Mouse (Mus musculus) neutrophil, adult 5-6 weeks (primary cell): ENCODE measurements at regions not wholly inside any gene's neighbourhood (a gene's known extent, or its start where the extent isn't known, plus 50 kb on each side); places are given as distances from the start of the nearest gene placed in this dataset.

Experiments used
- ATAC-seq: fragments of 151-379, 151-347 bp; 2 replicates; pipeline ENCODE4 v1.8.0; 2017; ENCODE audit warnings: mild to moderate bottlenecking, moderate TSS enrichment; ENCODE audit not compliant: insufficient number of reproducible peaks, poor library complexity, low FRiP score, severe bottlenecking; ENCODE audit errors: extremely low read depth

DNA sequence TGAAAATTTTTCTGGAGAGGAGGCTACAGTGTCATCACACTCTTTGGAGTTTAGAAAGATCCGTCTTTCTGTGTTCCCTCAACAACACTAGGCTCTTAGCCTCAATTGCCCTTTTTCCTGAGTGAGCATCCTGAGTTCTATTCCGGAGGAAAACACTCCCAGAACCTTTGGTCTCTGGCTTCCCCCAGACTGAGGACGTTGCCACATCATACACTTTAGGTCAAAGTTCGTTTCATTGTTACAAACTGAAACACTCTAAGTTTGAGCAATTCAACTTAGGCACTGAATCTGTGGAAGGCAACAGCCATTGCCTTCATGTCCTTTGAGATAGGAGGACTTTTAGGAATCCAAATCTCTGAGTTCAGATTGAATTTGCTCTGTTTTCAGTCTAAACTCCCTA is 85.0 kb downstream of the Arl4a start:
- no peak for ATAC-seq

DNA sequence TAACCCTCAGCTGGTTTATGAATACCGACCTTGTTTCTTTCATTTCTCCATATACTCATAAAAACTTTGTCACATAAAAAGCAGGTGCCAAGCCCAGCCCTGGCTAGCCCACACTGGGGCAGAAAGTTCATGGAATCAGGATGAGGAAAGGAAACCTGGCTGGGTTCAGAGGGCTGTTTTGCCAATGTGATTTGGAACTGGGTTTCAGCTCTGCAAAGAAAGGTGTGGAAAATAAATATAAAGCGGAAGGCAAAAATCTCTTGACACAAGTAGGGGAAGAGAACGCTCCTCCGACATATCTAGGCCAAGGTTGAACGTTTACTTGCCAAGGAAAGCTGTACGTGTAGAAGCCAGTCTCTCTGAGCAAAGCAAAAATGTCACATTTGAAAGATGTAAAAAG is 85.9 kb downstream of the Arl4a start:
- ATAC-seq: no peak

DNA sequence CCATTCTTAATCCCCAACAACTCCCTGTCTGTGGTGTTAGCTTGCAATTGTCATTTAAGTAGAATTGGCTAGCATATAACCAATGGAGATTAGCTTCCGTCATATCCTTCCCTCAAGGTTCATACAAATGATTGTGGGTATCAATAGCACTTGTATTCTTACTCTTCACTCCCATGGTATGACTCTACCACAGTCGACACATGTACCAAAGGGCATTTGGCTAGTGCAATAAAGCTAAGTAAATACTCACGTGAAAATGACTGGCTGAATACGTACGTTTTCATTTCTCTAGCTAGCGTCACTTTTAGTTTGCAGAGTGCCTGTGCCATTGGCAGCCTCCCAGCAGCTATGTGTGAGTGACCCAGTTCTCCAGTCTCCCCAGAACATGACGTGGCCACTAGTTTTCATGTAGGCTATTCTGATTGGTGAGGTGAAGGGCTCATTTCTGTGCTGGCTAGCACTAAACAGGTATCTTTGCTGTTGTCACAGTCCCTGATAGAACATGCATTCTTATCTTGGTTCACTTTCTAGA is 87.5 kb downstream of the Arl4a start:
- no peak for ATAC-seq

DNA sequence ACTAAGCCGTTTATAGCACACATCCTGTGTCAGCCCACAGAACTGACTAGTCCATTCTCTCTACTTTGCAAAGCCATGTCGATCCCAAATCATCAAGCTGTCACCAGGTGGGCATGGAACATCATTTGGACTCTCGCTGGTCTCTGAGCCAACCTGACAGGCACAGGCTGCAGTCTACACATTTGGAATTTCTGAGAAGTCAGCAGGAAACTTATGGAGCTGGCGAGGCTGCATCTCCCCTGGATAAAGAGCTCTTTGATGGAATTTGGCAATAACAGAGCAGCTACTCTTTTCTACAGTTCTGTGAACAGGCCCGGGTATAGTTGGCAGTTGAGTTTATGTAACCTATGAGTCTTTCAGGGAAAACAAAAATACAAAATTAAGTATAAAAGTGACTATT is 94.9 kb downstream of the Arl4a start:
- no peak for ATAC-seq

DNA sequence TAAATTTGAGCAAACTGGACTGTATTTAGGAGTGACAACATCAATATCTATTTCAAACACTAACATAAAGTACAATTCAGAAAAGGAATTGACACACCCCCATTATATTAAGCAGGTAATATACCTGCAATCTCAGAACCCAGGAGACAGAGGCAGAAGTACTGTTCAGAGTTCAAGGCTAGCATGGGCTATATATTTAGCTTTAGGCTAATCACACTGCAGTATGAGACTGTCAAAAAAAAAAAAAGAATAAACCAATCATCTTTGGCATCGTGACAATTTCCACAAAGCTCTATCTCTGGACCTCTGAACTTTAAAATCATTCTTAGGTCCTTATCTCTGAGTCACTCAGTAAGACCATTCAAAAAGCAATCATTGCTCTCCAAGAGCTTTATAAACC is 96.7 kb downstream of the Arl4a start:
- ATAC-seq: no peak

DNA sequence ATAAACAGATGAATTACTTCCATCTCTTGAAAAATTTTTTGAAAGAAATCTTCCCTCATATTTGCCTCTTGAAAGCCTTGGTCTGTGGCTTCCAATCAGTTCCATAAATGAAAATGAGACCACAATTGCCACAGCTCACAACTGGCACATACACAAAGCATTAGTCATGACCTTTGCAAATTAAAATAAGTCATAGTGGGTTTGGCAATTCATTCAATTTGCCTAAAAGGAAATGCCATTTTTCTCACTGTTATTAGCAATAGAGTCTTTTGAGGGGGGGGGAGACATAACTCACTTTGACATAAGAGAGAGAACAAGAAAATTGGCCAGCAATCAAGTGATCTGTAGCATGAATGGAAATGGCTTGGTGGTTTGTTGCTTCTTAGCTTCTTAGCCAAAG is 98.8 kb downstream of the Arl4a start:
- no peak for ATAC-seq

DNA sequence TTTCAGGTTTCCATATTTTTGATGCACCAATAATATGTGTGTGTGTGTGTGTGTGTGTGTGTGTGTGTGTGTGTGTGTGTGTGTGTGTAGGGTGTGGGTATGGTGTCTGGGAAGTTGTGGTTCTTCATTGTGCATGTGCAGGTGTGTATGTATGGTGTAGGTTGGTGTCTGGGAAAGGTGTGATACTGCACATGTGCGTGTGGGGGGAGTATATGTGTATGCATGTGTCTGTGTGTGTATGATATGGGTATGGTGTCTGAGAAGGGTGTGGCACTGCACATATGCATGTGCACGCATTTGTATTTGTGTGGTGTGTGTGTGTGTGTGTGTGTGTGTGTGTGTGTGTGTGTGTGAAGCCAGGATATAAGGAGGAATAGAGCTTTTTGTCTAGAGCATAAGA is 99.6 kb downstream of the Arl4a start:
- ATAC-seq: no peak

DNA sequence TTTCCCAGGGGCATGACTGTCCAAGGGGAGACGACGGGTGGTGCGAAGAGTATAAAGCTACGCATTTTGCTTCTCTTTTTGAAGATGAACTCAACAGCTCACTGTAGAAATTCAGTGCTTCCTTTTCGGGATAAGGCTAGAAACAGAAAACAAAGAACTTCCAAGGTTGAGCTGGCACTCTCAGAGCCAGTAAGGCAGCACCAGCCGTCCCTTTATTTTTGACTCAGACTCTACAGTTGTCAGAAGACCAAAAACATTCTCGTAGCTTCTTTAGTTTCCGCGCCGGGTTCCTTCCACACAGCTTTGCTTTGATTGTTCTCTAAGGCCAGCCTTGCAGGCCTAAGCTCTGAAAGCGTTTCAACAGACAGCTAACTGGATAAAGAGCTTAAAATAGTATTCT is 101.5 kb downstream of the Arl4a start:
- ATAC-seq: no peak

DNA sequence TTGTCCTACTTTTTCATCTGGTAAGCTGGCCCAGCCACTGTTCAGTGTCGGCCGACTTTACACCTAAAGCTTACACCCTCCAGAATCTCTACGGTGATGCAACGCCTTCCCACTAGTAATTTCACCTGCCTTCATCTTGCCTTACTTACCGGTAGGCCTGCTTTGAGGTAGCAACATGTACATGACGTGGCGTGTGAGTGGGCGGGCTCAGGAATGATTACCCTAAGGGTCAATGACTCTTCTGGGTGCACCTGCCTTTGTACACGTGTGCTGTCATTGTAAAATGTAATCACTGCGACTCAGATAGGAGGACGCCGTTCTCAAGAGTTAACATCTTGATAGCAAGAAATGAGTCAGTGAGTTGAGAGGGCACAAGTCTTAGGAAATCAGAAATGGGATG is 102.0 kb downstream of the Arl4a start:
- ATAC-seq: no peak

DNA sequence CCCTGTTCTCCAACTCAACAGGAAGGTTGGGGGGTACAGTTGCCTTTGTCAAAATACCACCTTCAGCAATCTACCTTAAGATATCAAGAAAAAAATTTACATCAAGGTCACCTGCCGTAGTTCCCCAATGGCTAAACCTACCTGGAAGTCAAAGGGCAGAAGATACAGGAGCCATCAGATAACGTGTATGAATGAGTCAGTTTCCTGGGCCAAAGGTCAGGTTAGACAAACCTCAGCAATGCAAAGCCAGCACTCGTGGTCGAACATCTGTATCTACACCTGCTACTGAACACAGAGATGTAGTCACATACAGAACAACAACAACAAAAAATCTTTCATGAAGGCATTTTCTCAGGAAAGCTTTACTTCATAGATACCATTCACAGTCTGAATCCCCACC is 102.9 kb downstream of the Arl4a start:
- no peak for ATAC-seq

DNA sequence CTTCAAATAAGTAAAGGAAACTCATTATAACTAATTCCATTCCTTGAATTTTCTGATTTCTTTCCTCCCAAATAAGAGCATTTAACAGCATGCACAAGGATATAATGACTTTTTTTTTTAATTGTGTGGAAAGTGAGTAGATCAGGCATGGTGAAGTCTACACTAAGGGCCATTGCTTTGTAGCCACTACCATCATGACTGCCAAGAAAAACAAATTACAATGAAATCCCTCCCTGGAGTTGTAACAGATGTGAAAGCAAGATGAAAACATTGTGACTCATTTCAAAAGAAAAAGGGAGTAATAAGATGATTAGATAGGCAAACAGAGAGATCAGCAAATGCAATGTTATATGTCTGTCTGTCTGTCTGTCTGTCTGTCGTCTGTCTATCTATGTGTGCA is 106.6 kb downstream of the Arl4a start:
- no peak for ATAC-seq

DNA sequence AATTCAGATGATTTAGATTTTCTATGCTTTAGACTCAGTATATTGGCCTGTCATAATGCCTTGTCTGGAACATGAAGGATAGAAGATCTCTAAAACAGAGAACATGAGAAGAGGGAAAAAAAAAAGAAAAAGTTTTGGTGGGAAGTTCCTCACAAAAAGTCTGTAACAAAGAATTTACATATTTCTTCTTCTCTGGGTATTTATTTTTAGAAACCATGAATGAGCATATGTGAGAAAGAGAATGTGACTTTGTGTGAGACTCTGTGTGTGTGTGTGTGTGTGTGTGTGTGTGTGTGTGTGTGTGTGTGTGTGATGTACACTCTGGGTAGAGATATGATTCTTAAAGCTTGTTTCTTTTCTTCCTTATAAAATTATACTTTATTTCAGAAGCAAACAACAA is 109.9 kb downstream of the Arl4a start:
- ATAC-seq: no peak

DNA sequence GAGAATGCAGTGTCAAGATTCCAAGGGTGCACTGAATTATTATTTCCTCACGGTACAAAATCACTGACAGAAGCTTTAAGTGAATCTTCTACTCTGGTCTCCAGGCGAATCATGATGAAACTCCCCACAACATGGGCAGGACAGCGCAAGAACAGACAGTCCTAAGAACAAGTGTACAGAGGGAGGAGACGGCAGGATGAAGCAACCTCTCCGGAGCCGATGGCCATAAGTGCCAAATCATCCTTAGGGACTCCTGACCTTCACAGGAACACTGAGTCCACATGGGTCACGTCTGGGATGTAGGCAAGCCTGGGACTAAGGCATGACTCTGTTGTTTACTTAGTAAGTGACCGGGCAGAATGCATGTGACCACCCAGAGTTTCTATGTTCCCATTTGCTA is 110.8 kb downstream of the Arl4a start:
- no peak for ATAC-seq

DNA sequence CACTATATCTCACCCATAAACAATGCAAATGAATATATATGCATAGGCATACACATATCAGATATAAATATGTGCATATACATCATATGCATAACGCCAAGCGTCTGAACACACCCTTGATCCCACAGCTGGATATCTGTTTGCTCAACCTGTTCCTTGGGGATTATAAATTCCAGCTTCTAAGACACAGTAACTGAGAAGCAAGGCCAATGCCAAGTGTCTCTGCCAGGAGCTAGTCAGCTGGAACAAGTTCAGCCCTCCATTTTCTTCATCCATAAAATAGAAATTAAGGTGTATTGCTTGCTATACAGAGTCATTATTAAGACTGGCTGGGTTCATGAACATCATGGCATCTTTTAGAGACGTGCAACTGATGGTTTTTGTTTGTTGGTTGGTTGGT is 116.3 kb downstream of the Arl4a start:
- ATAC-seq: no peak

DNA sequence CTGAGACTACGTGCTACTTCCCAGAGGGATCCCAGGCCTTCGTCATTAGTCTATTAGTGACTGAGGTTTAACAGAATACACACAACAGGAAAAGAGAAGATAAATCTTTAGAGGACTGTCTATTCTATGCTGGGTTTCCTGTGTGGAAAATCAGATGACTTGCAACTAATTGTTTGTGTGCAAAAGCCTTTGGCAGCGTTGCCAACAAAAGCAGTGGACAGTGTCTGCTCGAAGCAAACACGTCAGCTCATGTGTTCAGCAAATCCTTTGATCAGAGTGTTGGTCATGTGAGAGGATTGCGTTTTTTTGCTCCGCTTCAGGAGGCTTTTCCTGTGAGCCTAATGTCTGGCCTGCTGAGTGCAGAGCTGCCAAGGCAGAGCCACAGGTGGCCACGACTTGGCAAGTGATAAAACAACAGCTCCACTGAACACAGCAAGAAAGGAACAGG is 117.3 kb downstream of the Arl4a start:
- ATAC-seq: no peak

DNA sequence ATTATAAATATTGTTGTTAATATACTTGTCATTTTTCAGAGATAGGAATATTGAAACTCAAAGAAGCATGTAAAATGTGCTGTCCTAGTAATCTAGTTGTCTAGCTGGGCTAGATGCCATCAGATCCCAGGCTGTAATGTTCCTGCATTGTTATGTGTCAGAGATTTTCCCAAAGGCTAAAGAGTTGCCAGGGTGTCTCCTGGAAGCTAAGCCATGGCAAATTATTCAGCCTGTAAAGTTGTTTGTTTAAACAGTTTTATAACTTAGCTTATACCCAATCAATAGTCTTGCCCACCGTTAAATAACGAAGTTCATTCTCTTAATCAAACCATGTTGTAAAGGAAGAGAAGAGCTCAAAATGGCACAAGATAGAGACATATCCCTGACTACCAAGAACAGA is 117.9 kb downstream of the Arl4a start:
- ATAC-seq: no peak

DNA sequence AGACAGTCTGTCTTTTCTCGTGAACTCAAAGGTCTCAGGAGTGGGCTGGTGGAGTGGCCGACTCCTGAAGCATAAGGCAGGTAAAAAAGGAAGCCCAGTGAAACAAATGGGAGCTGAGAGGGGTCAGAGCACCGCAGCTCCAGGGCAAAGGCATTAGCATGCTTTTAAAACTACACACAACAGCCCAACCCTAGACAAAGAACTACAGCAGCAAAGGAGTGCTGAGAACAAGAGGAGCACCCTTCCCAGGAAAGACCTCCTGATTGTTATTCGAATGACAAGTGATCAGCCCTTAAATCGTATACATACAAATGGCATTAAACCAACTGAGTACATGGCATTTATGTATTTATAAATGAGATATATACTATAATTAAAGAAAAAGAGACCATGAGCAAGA is 149.3 kb downstream of the Arl4a start:
- no peak for ATAC-seq

DNA sequence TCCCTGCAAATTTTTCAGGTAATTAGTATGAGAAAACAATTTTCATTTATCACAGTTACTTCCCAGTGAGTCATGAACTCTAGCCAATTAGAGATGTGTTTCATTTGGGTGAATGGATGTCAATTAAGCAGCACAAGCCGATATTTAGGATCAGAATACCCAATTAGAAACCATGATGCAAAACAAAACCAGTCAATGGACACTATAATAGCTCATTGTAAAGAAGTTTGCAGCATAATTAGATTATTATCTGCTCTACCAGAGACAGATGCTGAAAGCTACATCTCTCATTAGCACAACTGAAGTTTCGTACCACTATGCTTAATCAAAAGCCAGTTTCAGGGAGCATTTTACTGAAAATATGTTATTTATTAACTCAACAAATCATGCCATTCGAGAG is 152.5 kb downstream of the Arl4a start:
- ATAC-seq: no peak

DNA sequence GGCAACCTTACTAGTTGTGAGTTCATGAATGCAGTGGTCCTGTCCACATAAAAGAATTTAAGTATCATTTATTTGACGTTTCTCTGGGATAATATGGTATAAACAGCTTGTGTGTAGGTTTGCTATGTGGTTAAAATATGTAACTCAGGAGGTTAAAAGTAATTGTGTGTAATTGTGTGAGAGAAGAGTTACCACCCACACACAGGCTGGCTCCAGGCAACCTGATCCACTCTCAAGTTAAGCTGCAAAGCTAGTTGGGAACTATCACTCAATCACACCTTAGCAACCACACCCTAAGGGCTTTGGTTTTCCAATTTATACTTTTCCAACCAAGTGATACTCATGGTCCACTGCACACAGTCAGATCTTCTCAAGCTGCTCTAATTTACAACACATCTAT is 157.5 kb downstream of the Arl4a start:
- no peak for ATAC-seq

DNA sequence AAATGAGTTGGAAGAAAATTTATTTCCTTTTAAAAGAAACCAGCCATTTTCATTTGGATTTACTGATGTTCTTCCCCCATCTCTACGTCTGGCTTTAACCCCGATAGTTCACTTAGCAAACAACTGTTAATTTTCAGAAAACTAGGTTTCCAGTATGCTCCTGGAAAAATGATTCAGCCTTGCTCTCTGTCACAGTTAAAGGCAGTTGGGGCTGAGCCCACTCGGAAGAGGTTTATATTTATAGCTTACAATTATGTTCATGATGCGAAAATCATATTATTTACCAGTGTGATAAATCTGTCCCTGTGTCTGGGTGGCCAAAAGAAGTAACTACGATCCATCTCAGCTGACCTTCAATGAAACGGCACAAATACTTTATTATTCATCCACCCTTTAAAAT is 163.9 kb downstream of the Arl4a start:
- no peak for ATAC-seq

DNA sequence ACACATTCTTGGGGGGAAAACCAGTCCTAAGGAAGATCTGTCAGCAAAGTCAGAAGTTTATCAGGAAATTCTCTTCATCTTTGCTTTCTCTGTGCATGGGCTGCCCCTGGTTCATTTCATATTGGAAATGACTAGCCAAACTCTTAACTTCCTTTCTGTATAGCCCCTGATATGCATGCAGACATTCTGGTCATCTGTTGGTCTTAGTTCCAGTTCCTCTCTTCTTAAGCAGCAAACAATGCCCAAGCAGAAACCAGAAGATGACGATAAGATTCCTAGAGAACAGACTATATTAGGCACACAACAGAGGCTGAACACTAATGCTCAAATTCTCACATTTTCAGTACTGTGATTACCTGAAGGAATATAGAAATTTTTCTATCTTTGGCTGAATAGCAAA is 176.0 kb downstream of the Arl4a start:
- no peak for ATAC-seq

DNA sequence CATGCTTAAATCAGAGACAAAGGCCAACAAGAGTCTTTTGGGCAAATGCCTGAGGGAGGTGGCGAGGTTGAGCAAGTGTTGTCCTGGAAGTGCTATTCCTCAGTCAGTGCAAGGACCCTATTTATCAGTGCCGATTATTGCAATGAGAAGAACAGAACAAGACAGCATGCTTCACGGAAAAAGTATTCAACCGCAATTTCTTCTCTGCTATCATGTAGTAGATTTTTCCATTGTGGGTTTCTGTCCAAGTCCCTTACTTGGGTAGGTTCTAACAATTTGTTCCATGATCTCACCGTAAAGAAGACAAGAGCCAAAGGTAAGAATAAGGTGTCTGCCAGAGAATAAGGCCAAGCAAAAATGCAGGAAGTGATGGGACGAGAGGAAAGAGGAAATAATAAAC is 186.2 kb downstream of the Arl4a start:
- ATAC-seq: no peak
